Mouse (Mus musculus) CH12.LX (cell line): ENCODE data around the gene Fstl4.

Source experiments
- CTCF ChIP-seq, 2 experiments: IDR thresholded peaks in 1 of 2; conservative IDR thresholded peaks in 1 of 2; 2 replicates each; pipeline ENCODE4 v1.5.1; 2011 to 2012; ENCODE audit warnings: low read depth in 2 of 2, low read length in 2 of 2, improper control_type of control experiment in 1 of 2, inconsistent platforms in 1 of 2, mild to moderate bottlenecking in 1 of 2, moderate library complexity in 1 of 2
- ETS1 ChIP-seq: conservative IDR thresholded peaks from 2 replicates; pipeline ENCODE4 v1.6.1; 2012; ENCODE audit warnings: low read depth, mild to moderate bottlenecking, inconsistent platforms, low read length, improper control_type of control experiment, moderate library complexity
- TCF12 ChIP-seq: IDR thresholded peaks from 2 replicates; pipeline ENCODE4 v1.6.1; 2014; ENCODE audit warnings: low read depth, mild to moderate bottlenecking, inconsistent platforms, low read length, improper control_type of control experiment

GRCm38 (mm10) chr11:53103601-53104325 is 339.3 kb downstream of the Fstl4 start:
- no peak for TF ChIP-seq CTCF (conservative IDR thresholded peaks at IDR 0.05 in 1 of 2, IDR thresholded peaks at IDR 0.05 in 1 of 2; ENCODE audit: low read depth in 2 of 2, low read length in 2 of 2)
- no peak for TF ChIP-seq ETS1
- no peak for TF ChIP-seq TCF12
